Mouse (Mus musculus): Measurements from ENCODE around the gene Cdr2.
"Not testable (repeated sequence)": the region's sequence is repeated elsewhere in the genome, so short reads cannot be mapped to it uniquely, and the experiment has no call there.

Gene Cdr2

DNA sequence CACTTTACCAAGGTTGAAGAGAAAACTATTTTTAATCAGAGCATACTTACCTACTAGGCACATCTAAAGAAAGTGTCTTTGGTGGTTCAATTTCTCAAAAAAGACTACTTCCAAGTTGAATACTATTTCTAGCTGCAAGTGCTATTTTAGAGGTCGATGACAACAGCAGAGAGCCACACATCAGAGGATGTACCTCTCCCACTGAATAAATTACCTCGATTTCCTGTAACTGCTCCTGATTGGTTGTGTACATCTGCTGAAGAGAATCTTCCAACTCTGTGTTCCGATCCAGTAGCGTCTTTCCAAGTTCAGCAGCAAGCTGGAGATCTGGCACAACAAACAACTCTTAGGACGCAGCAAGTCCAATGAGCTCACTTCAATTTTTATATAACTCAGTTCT, 12.0 kb downstream of the Cdr2 start:
- DNase-seq = no peak

DNA sequence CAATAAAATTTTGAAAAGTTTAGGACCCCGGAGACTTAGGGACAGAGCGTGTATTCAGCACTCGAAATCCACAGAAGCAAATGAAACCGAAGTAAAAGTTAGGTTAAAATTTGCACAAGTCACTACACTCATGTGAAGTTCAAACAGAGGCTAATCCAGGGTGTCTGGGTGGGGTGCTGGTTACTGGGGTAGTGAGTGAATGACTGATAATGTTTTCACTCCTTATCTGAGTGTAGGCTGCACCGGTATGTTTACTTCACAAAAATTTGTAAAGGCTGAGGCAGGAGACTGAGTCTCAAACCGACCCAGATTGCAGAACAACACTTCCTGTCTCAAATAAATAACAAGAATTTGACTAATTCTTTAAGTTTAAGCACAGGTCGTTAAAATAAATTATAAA, 12.9 kb downstream of the Cdr2 start:
- DNase-seq = no peak

DNA sequence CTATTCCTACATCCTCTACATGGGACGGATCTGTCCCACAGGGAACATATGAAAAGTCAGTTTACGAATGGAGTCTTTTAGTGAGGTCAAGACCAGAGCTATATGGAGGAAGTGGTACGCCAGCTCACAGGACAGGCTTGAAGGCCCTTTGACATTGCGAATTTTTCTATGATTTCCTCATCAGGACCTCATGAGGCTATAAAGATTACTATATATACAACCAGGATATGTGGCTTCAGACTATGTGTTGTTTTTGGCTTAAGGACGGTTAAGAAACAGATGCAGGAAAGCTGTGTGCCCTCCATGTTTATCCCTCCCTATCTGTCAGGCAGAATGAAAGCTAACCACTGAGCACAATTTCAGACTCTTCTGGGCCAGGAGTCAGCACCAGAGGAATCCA, 19.0 kb downstream of the Cdr2 start:
- no peak for DNase-seq

DNA sequence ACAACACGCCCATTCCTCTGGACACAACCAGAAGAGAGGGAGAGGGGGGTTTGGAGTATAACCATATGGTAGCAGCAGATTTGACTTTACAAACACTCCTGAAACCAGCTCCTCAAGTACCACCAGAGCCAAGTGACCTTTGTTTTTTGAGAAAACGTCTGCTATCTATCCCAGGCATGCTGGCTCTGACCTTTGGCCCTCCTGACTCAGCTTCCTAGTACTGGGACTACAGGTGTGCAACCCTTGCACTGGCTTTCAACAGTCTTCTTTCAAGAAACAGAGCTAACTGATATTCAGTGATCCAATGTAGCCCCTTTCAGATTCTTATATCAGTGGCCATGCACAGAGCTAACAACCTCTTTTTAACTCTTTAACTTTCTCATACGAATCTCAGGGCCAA, 20.2 kb downstream of the Cdr2 start:
- no peak for DNase-seq

DNA sequence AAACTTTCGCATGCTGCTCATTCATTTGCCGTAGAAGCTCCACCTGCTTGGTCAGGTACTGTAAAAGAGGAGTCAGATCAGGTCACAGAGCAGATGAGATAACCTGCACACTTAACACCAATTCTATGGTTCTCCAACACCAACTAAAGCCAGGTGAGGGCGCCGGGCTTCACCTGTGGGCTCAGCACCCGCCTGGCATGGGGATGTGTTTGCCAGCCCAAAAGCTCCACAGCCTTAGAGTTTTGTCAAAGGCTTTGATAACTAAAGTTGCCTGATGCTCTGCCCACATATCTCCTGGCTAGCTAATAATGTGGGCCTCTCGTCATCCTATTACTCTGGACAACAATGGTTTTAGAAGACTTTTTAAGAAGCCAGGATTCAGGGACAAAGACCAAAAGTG, 21.5 kb downstream of the Cdr2 start:
- DNase-seq = no peak

DNA sequence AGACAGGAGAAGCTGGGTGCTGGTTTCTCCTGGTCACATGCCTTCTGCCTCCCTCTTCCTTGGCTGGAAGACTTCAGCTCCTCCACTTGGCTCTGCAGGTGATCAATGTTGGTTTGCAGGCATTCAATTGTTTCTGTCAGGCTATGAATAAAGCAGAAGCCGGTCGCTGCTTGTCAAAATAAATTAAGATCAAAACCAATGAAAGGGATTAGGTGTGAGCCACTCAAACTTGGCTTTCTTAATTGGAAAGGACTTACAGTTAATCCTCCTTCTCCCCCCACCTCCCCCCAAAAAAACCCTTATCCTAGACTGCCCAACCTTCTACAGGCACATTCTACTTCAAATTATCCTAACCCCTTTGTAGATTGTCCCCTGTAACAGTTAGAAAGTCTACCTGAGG, 22.0 kb downstream of the Cdr2 start:
- DNase-seq = no peak

DNA sequence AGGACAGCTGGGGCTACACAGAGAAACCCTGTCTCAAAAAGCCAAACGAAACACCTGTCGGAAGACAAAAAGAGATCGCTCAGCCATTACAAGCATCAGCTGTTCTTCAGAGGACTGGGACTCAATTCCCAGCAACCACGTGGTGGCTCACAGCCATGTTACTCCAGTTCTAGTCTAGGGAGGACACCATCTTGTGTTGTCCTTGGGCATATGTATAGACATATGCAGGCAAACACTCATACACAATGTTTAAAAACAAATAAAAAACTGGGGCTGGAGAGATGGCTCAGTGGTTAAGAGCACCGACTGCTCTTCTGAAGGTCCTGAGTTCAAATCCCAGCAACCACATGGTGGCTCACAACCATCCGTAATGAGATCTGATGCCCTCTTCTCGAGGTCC, 28.5 kb downstream of the Cdr2 start:
- not testable (repeated sequence) for DNase-seq

DNA sequence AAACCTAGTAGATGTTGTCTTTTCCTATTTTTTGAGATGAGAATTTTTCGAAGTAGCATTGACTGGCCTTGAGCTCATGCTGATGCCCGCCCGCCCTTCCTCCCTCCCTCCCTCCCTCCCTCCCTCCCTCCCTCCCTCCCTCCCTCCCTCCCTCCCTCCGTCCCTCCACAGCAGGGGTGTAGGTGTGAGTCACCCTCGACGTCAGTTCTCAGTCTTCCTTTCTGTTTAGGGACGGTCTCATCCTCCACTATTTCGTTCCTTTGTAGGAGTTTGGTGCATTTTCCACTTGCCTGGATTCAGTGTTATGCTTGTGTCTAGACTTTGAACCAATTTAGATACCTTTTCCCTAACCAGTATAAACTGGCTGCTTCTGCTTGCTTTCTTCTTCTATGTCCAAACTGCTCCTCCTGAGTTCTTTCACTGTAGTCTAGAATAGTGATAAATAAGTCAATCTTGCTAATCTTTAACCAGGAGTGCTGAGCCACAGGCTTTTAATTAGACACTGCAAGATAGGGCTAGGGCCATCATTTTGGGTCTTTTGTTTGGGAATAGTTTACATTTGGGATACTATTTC, 38.1 kb downstream of the Cdr2 start:
- no peak for DNase-seq

DNA sequence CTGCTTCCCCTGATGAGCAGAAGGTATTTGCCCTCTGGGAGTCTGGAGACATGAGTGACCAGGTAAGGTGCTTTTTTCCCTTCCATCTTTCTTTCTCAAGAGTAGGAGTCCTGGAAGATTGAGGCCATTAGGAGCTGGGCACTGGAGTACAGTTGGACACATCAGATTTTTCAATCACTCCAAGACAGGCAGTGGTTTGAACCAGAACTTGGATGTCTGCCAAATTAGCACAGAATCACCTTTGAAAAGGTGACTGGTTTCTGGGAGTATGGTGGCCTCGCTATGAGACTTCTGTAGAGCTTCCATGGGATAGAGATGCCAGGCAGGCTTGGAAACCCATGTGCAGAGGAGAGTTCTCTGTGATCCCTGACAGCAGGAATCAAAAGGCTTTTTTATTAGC, 39.6 kb downstream of the Cdr2 start:
- no peak for DNase-seq

DNA sequence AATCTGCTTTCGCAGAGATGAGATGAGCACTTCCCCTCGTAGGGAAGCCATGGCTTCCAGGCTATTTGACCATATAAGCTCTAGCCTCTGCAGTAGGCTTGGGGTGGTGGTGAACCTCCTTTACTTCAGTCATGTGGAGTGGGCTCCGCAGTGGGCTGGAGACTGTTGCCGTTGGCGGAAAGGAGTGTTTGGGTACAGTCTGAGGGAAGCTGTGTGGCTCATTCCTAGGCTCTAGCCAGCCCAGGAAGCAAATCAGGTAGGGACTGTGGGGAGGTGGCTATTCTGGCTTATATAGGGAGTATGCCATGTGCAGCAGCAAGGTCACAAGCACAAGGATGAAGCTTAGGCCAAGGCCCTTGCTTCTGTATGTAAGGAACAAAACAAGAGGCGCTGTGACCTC, 40.9 kb downstream of the Cdr2 start:
- no peak for DNase-seq

DNA sequence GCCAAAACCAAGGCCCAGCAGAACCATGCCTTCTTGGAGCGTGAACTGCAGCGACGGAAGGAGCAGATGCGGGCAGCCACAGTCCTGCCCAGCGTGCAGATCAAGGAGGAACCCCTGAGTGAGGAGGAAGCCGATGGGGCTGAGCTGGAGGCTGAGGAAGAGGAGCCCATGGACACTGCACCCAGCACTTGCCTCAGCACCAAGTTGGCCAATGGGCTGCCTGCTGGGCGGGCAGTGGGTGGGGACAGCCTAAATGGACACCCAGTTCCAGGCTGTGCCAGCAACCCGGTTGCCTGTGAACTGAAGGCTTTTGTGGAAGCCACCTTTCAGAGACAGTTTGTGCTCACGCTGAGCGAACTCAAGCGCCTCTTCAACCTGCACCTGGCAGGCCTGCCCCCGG, 41.8 kb downstream of the Cdr2 start:
- DNase-seq = no peak

DNA sequence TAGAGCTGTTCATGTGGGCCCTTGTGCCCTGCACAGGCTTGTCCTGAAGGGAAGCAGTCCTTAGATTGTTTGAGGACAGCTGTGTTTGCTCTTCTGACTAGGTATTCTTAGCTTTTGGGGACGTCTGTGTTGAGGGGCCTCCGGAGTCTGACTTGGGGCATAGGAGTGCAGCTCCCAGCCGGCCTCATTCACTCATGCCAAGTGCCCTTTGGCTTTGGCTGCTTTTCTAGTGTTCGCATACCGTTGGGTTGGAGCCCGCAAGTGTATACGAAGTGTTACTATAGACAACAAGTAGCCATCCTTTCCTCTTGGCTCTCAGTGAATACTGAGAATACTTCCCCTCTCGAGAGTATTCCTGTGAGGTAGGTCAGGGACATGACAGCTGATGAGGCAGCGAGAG, 43.9 kb downstream of the Cdr2 start:
- no peak for DNase-seq

DNA sequence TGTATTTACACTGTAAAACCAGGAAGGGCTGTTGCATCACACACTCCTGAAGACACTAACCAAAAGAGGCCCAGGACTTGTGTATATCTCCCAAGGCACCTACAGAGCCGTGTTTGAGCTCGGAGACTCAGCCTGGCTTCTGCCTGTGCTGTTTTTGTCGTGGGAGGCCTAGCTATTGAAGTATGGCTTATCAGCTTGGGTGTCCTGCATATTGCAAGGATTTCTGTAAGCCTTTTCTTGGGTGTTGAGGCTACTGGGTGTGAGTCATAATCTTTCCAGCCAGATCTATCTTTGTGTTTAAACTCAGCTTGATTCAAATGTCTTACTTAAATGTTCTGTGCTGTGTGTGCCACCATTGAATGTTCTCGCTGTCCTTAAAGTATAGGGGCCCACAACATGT, 45.6 kb downstream of the Cdr2 start:
- DNase-seq = no peak

DNA sequence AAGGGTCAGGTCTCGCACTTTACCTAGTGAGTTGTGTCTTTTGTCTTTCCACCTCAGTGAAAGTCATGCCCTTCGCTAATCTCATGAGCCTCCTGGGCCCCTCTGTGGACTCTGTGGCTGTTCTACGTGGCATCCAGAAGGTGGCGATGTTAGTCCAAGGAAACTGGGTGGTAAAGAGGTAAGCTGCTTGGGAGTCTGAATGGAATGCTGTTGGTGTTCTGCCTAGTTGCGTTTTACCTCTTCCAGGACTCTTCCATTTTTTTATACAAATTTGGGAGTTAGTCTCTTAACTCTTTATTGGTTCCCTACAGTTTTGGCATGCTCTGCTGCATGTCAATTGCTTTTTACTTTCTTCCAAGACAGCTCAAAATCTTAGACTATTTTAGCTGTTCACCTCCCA, 47.4 kb downstream of the Cdr2 start:
- peak; percentile 75 for DNase-seq

DNA sequence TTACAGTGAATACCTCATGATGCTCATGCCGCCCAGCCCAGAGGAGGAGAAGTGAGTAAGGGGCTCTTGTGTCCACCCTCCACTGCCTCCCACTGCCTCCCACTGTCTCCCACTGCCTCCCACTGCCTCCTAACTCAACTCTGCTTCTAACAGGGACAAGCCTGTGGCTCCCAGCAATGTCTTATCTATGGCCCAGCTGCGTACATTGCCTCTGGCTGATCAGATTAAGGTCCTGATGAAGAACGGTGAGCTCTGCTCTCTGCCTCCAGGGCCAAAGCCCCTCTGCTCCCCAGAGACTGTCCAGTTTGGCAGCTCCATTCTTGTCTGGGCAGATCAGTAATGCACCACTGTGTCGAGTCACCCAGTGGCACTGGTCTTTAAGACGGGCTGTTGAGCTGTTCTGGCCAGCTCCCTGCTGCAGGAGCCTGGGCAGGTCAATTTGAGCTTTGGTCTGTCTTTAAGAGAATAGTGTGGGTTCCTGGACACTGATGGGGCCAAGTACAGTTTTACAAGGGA, 48.4 kb downstream of the Cdr2 start:
- DNase-seq = no peak

DNA sequence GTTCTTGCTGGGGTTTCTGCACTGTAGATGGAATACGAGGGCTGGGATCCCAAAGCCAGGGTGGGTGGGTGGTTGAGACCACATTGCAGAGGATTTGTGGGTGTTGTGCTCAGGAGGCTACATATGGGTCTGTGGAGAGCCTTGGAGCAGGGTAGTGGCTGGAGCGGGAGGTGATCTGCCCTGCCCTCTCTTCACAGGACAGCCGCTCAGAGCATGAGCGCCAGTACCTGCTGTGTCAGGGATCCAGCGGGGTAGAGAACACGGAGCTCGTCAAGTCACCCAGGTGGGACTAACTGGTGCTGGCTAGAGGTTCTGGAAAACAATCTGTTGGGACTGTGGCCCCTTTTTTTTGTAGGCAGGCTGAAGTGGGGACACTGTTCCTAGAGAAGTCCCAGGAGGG, 49.0 kb downstream of the Cdr2 start:
- DNase-seq = no peak

DNA sequence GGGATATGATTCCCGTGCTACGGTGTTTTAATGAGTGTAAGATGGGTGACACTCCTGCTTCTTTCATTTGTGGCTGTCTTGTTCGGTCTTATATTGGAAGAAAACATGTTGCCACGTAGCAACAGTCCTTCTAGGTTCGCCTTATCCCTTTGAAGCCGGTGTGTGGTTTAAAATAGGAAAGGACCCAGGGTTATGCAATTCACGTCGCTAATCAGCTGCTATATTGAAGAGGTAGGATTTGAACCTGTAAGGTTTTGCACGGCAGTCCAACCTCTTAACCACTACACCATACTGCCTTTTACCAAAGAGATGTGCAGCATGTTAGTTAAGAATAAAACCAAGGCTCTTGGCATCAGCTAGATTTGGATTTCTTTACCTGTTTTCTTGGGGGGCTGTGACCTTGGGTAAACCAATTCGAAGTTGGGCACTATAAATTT, 63.6 kb downstream of the Cdr2 start:
- peak; percentile 63 for DNase-seq

DNA sequence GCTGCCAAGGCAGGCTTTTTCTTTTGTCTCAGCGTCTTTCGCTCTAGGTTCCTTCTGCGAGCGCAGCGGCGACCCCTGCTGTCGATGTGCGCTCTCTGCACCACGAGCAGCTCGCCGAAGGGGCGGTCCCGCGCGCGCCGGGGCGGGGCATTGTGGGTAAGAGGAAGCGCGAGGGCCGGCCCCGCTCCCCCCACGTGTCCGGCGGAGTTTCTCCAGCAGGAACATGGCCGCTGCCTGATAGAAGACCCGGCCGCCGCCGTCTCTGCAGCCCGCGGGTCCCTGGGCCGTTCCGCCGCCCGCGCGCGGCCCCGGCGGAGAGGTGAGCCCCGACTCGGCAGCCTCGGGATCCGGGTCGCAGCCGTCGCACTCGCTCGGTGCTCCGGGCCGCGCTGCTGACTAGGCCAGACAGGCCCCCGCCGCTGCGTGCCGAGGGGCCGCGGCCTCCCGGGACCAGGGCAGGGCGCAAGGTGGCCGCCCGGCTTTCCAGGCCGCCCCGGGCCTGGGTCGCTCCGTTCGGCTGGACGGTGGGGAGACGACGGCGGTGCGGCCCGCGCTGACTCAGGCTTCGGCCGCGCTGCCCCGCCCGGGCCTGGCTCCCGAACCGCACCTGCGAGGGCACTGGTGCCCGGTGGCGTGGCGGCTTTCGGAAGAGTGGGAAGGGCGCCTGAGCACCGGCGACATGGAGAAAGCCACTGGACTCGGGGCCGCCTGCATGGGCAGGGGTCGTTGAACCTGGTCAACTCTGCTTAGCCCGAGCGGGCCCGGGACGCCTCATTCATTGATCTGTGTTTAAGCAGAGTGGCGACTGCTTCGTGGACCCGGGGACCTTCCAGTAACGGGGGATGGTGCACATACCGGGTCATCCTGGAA, 64.3 kb downstream of the Cdr2 start, which contains the start of gene Polr3e:
Gene Polr3e (plus strand): TSS at position 153 of the 870 bp plus-strand sequence.
- peak; percentile 99 for DNase-seq

DNA sequence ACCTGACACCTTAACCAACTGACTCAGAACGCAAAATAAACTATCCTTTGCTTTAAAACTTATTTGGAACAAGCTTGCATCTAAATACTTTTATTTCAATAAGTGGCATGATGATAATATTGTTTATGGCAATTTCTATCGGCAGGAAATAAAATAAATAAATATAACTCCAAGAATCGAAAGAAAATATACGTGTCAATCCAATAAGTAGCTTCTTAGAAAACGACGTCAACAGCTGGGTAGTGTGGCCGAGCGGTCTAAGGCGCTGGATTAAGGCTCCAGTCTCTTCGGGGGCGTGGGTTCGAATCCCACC, 64.9 kb downstream of the Cdr2 start:
- DNase-seq = no peak

DNA sequence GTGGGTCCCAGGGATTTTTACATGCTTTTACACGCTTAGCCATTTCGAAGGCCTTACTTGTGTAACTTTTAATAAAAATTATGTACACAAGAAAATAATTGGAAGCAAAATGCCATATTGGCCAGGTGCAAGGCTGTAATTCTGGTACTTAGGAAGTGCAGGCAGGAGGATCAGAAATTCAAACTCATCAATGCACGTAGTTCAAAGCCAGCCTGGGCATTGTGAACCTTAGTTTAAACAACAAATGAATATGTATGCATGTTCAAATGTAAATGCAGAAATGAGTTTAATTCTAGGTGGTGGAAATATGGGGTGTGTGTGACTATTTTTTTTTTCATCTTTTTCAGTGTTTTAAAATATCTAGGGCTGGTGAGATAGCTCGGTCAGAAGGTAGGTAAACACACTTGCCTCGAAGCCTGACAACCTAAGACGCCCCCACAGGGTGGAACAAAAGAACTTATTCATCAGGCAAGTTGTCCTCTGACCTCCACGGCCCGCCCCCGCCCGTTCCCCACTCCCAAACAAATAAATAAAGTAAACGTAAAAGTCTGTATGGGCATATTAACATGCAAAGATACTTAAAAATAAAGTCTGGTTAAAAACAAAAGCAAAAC, 65.7 kb downstream of the Cdr2 start:
- DNase-seq = no peak

DNA sequence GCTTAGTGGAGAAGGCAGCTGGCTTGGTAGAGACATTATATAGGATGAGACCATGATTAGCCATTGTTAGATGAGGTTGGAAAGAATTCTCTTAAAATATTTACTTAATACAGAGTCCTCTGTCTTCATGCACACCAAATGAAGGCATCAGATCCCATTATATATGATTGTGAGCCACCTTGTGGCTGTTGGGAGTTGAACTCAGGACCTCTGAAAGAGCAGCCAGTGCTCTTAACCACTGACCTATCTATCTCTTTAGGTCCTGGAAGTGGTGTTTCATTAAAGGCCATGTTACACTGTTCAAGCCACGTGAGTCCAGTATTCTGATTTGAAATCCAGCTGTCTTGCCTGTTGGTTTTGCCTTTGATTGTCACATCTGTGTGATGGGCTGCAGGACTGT, 68.8 kb downstream of the Cdr2 start:
- DNase-seq = no peak

DNA sequence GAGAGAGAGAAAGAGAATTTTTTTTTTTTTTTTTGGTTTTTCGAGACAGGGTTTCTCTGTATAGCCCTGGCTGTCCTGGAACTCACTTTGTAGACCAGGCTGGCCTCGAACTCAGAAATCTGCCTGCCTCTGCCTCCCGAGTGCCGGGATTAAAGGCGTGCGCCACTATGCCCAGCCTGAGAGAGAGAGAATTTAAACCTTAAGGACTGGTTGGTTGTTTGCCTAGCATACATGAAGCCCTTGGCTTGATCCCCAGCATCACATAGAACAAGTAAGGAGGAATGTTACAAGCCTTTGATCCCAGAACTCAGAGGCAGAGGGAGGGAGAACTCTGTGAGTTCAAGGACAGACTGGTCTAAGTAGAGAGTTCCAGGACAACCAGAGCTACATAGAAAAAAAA, 70.8 kb downstream of the Cdr2 start:
- DNase-seq = not testable (repeated sequence)

DNA sequence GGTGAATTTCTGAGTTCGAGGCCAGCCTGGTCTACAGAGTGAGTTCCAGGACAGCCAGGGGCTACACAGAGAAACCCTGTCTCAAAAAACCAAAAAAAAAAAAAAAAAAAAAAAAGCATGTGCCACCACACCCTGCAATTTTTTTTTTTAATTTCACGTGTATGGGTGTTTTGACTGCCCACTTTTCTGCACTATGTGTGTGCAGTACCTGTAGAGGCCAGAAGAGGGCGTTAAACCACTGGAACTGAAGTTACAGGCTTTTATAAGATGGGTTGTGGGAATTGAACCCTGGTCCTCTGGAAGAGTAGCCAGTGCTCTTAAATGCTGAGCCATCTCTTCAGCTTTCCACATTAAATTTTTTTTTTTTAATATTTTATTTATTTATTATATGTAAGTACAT, 71.9 kb downstream of the Cdr2 start:
- not testable (repeated sequence) for DNase-seq
